Mouse (Mus musculus) urinary bladder, postnatal 14 days (tissue): Measurements from ENCODE around the gene Gm10772.
"Not testable (repeated sequence)": the region's sequence is repeated elsewhere in the genome, so short reads cannot be mapped to it uniquely, and the experiment has no call there.

Experiments used
- DNase-seq: peaks from one replicate; pipeline ENCODE4 v3.0.0; 2021; ENCODE audit warnings: low spot score

The Gm10772 gene

DNA sequence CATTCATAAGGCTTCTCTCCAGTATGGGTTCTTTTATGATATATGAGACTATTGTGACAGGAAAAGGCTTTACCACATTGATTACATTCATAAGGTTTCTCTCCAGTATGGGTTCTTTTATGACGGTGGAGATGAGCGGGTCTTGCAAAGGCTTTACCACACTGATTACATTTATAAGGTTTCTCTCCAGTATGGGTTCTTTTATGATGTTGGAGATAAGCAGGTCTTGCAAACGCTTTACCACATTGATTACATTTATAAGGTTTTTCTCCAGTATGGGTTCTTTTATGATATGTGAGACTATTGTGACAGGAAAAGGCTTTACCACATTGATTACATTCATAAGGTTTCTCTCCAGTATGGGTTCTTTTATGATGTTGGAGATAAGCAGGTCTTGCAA lies at the start of gene Gm10772:
Gm10772 (minus strand) TSS at position 101 of the 400 bp plus-strand sequence.
- DNase-seq = not testable (repeated sequence)

DNA sequence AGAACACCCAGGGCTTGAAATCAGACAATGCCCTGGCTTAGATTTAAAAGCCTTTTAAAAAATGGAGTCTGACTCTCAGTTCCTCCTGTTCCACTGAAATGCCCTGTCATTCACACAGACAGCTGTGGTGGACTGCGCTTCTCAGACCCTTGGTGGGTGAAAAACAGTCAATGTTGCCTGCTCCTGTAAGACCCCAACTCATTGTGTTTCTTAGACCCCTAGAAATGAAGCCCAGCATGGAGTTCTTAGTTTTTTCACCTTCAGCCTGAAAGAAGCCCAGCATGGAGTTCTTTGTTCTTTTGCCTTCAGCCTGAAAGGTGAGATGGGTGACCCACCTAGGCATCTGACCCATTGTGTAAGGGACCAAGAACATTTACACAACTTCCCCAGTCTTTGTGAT lies 36.5 kb upstream of the Gm10772 start:
- DNase-seq = not testable (repeated sequence)

DNA sequence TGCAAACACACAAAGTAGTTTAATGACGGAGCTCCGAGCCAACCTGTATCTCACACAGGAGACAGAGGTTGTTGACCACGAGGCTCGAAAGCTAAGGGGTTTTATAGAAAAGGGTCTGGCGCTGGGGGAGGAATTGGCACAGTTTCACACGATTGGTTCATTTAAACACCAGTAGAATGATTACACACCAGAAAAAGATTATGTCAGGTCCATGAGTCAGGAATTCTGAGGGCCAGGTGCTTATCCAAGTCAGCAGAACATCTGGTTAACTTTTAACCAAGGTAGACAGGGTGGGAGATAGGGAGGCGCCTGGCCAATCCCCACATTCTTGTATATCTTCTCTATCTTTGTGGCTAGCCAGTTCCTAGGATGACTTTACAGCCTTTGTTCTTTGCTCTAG lies 35.8 kb upstream of the Gm10772 start:
- DNase-seq = not testable (repeated sequence)

DNA sequence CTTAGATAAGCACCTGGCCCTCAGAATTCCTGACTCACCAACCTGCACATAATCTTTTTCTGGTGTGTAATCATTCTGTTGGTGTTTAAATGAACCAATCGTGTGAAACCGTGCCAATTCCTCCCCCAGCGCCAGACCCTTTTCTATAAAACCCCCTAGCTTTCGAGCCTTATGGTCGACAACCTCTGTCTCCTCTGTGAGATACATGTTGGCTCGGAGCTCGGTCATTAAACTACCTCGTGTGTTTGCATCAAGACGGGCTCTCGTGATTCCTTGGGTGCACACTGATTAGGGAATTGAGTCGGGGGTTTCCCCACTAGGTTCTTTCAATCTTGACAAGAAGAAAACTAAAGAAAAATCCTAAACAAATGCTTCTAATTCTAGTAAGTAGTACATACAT lies 13.0 kb downstream of the Gm10772 start:
- DNase-seq = no peak

DNA sequence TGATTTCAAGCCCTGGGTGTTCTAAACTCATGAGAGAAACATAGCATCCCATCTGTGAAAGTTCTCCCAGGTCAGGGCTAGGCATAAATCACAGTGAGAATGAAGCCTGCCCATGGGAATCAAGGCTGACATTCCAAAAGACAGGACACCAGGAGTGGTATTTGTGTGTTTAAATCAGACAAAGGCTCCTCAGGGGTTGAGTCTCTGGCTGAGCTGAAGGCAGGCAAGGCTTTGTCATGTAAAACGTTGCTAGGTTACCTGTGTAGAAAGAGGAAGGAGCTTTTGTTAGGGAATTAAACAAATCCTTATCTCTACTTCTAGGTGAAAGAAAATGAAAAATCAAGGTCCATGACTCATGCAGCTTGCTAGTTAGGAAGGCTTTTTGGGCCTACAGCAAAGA lies 13.6 kb downstream of the Gm10772 start:
- DNase-seq = not testable (repeated sequence)

DNA sequence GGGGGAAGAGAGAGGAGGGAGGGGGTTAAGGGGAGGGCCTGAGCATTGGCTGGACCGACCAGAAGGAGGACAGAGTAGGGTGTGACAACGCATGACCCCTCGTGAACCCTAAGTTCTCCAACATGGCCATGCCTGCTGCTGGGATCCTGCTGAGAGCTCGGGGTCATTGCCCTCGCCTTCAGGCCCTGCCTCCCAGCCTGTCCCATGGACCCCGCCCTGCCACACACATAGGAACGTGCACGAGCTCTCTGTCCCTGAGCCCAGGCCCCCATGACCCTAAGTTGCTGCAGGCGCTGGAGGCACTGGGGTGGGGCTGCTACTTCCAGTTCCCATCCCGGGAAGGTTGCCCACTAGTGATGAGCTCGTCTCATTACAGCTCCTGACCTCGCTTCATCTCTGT lies 48.2 kb downstream of the Gm10772 start:
- not testable (repeated sequence) for DNase-seq
